Mouse (Mus musculus) lung, embryonic 14.5 days (tissue): ENCODE measurements around the gene Lalba. TPM values are rescaled to one million over a fixed set of nuclear protein-coding genes. Genes with fewer than 3 reads are reported as not detected.

Source experiments
- ATAC-seq: fragments of 200-750 bp; cut with Nextera tagmentation; 2 replicates; pipeline ENCODE4 v1.8.0; 2017; ENCODE audit warnings: mild to moderate bottlenecking, moderate TSS enrichment, moderate library complexity; ENCODE audit not compliant: insufficient read depth
- DNase-seq: peaks from one replicate; pipeline ENCODE4 v3.0.0-alpha.2; 2015
- H3K27ac ChIP-seq: fragments of 300-500 bp; sonication (generic); 2 replicates; pipeline ENCODE4 v1.5.1; 2014; ENCODE audit warnings: low read depth, mild to moderate bottlenecking, moderate library complexity
- H3K27me3 ChIP-seq: fragments of 300-500 bp; sonication (generic); 2 replicates; pipeline ENCODE4 v1.6.1; 2014; ENCODE audit warnings: low read length, control low read depth; ENCODE audit not compliant: insufficient read depth
- H3K36me3 ChIP-seq: fragments of 300-500 bp; sonication (generic); 2 replicates; pipeline ENCODE4 v1.6.1; 2014; ENCODE audit warnings: control low read depth; ENCODE audit not compliant: insufficient read depth
- H3K4me1 ChIP-seq: fragments of 300-500 bp; sonication (generic); 2 replicates; pipeline ENCODE4 v1.6.1; 2014; ENCODE audit warnings: antibody characterized with exemption, control low read depth; ENCODE audit not compliant: insufficient read depth
- H3K4me2 ChIP-seq: fragments of 300-500 bp; sonication (generic); 2 replicates; pipeline ENCODE4 v1.6.1; 2014; ENCODE audit warnings: mild to moderate bottlenecking
- H3K4me3 ChIP-seq: fragments of 300-500 bp; sonication (generic); 2 replicates; pipeline ENCODE4 v1.5.1; 2014; ENCODE audit warnings: low read depth, low read length
- H3K9ac ChIP-seq: fragments of 300-500 bp; sonication (generic); 2 replicates; pipeline ENCODE4 v1.6.1; 2014
- H3K9me3 ChIP-seq: fragments of 300-500 bp; sonication (generic); 2 replicates; pipeline ENCODE4 v1.6.1; 2016; ENCODE audit warnings: low read depth, low read length, control low read depth
- CTCF ChIP-seq: IDR thresholded peaks from 2 replicates; pipeline ENCODE4 v1.5.1; 2016; ENCODE audit warnings: antibody characterized with exemption, low read depth
- WGBS: fragments of 180-500 bp; shearing (Covaris S2); extraction: QIAGEN DNeasy Blood & Tissue Kit; methylation state at CpG from one replicate; pipeline ENCODE4 v1.1.7; 2014; 5-methylcytosine and 5-hydroxymethylcytosine counted together
- polyA plus RNA-seq: library from polyadenylated mRNA; unstranded; fragments of >200 nt; fragmentation: Nextera tagmentation; extraction: Ambion mirVana; gene quantifications from 2 replicates; pipeline ENCODE4 v1.2.1, GENCODE M21; 2014

The Lalba gene
- polyA plus RNA-seq, 1 experiment from 2014 or later, result 0.50 TPM

DNA sequence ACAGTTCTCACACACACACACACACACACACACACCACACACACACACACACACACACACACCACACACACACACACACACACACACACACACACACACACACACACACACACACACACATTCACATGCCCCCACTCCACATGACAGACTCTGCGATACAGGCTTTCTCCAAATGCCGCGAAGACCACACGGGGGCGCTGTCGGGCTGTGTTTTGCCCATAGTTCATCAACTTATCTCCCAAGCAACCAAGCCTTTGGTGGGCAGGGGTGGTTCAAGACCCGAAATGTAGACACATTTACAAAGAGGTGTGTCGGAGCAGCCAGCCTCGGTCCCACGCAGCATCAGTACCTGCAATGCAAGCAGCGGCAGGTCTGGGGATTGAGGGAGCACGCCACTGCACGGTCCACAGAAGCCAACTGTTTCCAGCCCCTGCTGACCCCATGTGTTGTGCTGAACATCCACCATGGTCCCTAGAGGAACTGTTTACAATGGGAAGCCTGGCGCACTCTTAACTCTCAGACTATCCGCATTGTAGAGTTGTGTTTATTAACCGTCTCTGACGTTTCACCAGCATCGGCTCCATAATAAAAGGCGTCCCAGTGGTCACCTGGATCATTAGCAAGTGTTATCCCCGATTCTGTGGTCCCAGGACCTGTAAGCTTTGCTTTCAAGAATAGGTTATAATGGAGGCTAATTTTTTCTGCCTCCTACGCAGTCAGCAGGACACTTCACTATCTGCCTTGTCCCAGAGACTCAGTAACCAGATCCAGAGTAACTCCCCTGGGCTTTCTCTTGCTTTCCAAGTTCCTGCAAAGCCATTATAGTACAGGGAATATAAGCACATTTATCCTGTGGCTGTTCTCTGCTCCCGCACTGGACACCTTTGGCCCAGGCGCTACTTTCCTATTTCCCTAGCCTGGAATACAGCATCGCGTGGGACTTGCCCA, 28.2 kb upstream of the Lalba start:
- no peaks in the 10 kb centered on the region for H3K27me3 ChIP-seq
- DNase-seq, result peak; percentile 91
- no peaks in the 10 kb centered on the region for H3K36me3 ChIP-seq
- H3K4me2 ChIP-seq, result peak overlapping the region; percentile 58
- H3K9me3 ChIP-seq, result no peaks in the 10 kb centered on the region
- no peak; the same call in 1 of the 2 replicates for ATAC-seq
- H3K9ac ChIP-seq, result no peak overlapping the region
- no peak overlapping the region; the same call in 1 of the 2 replicates for H3K4me3 ChIP-seq
- H3K4me1 ChIP-seq, result peaks cover 3% of the 10 kb centered on the region; the same call in 1 of the 2 replicates
- 26% methylated on average over 25 of the region's 25 CpGs for WGBS
- no peak overlapping the region for H3K27ac ChIP-seq
- TF ChIP-seq CTCF, result peak; percentile 88

- H3K9me3 ChIP-seq, result no peaks in the 10 kb centered on the region
- no peak overlapping the region for H3K4me2 ChIP-seq
- H3K36me3 ChIP-seq, result no peaks in the 10 kb centered on the region
- no peak overlapping the region for H3K4me3 ChIP-seq
- H3K27ac ChIP-seq, result no peak overlapping the region
- H3K9ac ChIP-seq, result no peak overlapping the region
- WGBS, result 59% methylated on average over 2 of the region's 2 CpGs
- no peak for TF ChIP-seq CTCF
- H3K27me3 ChIP-seq, result no peaks in the 10 kb centered on the region
- DNase-seq (no peak), ATAC-seq (no peak)
- peaks cover 3% of the 10 kb centered on the region; the same call in 1 of the 2 replicates for H3K4me1 ChIP-seq
Observed at GRCm38 (mm10) chr15:98509387-98509786, 26.9 kb upstream of the Lalba start.

GRCm38 (mm10) chr15:98507321-98507720, 24.8 kb upstream of the Lalba start:
- DNase-seq, result no peak
- no peak overlapping the region for H3K4me3 ChIP-seq
- ATAC-seq, result no peak
- H3K4me2 ChIP-seq, result no peak overlapping the region
- no peak overlapping the region for H3K27ac ChIP-seq
- no peaks in the 10 kb centered on the region for H3K9me3 ChIP-seq
- H3K9ac ChIP-seq, result no peak overlapping the region
- no peaks in the 10 kb centered on the region for H3K27me3 ChIP-seq
- no peak for TF ChIP-seq CTCF
- peaks cover 3% of the 10 kb centered on the region; the same call in 1 of the 2 replicates for H3K4me1 ChIP-seq
- no peaks in the 10 kb centered on the region for H3K36me3 ChIP-seq
- WGBS, result 83% methylated on average over 6 of the region's 6 CpGs

DNA sequence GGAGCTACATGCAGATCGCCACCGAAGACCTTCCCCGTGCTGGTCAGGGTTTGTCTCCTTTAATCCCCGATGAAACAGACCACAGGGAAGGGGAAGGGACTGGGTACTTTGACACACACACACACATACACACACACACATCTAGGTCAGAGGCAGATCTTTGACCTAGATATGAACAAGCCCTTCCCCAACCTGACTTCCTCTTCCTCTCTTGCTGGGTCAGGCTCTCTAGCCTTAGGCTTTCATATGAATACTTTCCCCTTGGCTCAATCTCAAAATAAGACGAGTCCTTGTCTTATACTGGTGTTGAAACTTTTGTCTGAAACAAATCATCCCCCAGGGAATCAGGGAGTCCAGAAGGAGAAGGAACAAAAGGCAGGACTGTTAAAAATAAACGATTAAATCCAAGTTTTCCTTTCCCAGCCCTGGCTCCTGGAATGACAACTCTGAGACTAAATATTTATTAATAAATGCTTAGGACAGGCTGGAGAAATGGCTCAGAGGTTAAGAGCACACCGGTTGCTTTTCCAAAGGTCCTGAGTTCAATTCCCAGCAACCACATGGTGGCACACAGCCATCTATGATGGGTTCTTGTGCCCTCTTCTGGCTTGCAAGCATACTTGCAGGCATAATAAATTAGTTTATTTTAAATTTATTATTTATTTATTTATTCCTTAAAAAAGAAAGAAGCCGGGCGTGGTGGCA, 23.9 kb upstream of the Lalba start:
- no peak overlapping the region for H3K4me2 ChIP-seq
- no peak for DNase-seq
- 66% methylated on average over 9 of the region's 9 CpGs for WGBS

GRCm38 (mm10) chr15:98504514-98504913, 22.0 kb upstream of the Lalba start:
- Histone ChIP-seq H3K27ac (no peak overlapping the region), H3K9me3 (no peaks in the 10 kb centered on the region), H3K9ac (no peak overlapping the region), H3K4me3 (no peak overlapping the region), H3K27me3 (no peaks in the 10 kb centered on the region), H3K4me2 (no peak overlapping the region), H3K36me3 (no peaks in the 10 kb centered on the region), H3K4me1 (no peaks in the 10 kb centered on the region)
- ATAC-seq (no peak), DNase-seq (peak; percentile 84)
- WGBS, result 13% methylated on average over 18 of the region's 18 CpGs
- peak; percentile 69 for TF ChIP-seq CTCF

More for the DNA sequence above, 23.9 kb upstream of the Lalba start:
- Histone ChIP-seq H3K36me3 (no peaks in the 10 kb centered on the region), H3K9ac (no peak overlapping the region), H3K9me3 (no peaks in the 10 kb centered on the region), H3K4me3 (no peak overlapping the region), H3K27ac (no peak overlapping the region), H3K27me3 (no peaks in the 10 kb centered on the region), H3K4me1 (peaks cover 3% of the 10 kb centered on the region; the same call in 1 of the 2 replicates)
- 0 out of 2 replicates have a peak, but pooled peaks have one; percentile 11 for TF ChIP-seq CTCF
- ATAC-seq, result no peak

DNA sequence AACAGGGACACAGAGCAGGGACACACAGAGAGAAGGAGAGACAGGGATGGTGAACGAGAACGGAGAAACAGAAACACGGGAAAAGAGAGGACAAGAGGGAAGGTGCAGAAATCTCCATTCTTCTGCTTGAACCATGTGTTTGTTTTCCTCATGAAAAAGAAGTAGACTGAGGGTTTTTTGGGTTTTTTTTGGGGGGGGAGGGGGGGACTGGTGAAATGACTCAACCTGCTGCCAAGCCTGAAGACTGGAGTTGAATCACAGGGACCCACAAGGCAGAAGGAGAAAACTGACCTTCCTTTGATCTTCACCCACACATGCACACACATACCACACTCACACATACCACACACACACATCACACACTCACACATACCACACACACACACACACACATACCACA, 20.8 kb upstream of the Lalba start:
- 71% methylated on average over 3 of the region's 3 CpGs for WGBS
- TF ChIP-seq CTCF, result no peak
- H3K9ac ChIP-seq, result no peak overlapping the region
- DNase-seq (no peak), ATAC-seq (no peak)
- no peak overlapping the region for H3K4me2 ChIP-seq
- H3K4me3 ChIP-seq, result no peak overlapping the region
- H3K4me1 ChIP-seq, result no peaks in the 10 kb centered on the region
- H3K27me3 ChIP-seq, result no peaks in the 10 kb centered on the region
- no peaks in the 10 kb centered on the region for H3K36me3 ChIP-seq
- no peaks in the 10 kb centered on the region for H3K9me3 ChIP-seq
- no peak overlapping the region for H3K27ac ChIP-seq

GRCm38 (mm10) chr15:98497631-98498030, 15.1 kb upstream of the Lalba start:
- H3K27me3 ChIP-seq, result no peaks in the 10 kb centered on the region
- no peaks in the 10 kb centered on the region for H3K36me3 ChIP-seq
- H3K4me3 ChIP-seq, result no peak overlapping the region
- 79% methylated on average over 17 of the region's 17 CpGs for WGBS
- ATAC-seq (no peak), DNase-seq (no peak)
- H3K9ac ChIP-seq, result no peak overlapping the region
- no peak overlapping the region for H3K27ac ChIP-seq
- H3K4me2 ChIP-seq, result no peak overlapping the region
- H3K9me3 ChIP-seq, result no peaks in the 10 kb centered on the region
- no peaks in the 10 kb centered on the region for H3K4me1 ChIP-seq
- no peak for TF ChIP-seq CTCF
